Mouse (Mus musculus): Measurements from ENCODE around the gene Olfr1444. TPM values are rescaled to one million over a fixed set of nuclear protein-coding genes. Genes with fewer than 3 reads are reported as not detected.

The Olfr1444 gene
- polyA plus RNA-seq (2012; rRNA removed): not detected in 2 replicates
- polyA plus RNA-seq (2014; fragmentation: Nextera tagmentation; extraction: Ambion mirVana): not detected in 2 replicates

- DNase-seq (ENCODE audit: low spot score) (no peak), ATAC-seq (ENCODE audit: low FRiP score, low read depth) (no peak)
- no peaks in the 10 kb centered on the region for H3K9me3 ChIP-seq (ENCODE audit: control insufficient read depth, low read length)
- H3K36me3 ChIP-seq (ENCODE audit: control insufficient read depth, insufficient read depth, low read length): no peaks in the 10 kb centered on the region
- no peaks in the 10 kb centered on the region for H3K4me1 ChIP-seq (ENCODE audit: control insufficient read depth, insufficient read depth, low read length)
- H3K27ac ChIP-seq (replicated peaks; ENCODE audit: low read depth, low read length): no peak within 1 kb of the TSS
- H3K27me3 ChIP-seq (ENCODE audit: control insufficient read depth, insufficient read depth, low read length): no peaks in the 10 kb centered on the region
- H3K4me3 ChIP-seq (replicated peaks; ENCODE audit: low read length): no peak within 1 kb of the TSS
- no peak within 1 kb of the TSS for H3K9ac ChIP-seq (ENCODE audit: low read depth, low read length, severe bottlenecking)
- TF ChIP-seq POLR2A (IDR thresholded peaks at IDR 0.05; ENCODE audit: borderline replicate concordance, extremely low read depth, insufficient read depth, insufficient read length): no peak
- WGBS: 54% methylated on average over 1 of the region's 1 CpGs
- no peak within 1 kb of the TSS for H3K4me2 ChIP-seq (replicated peaks; ENCODE audit: low read depth, low read length, severe bottlenecking)
These were observed at the start of gene Olfr1444 for GRCm38 (mm10) chr19:12856983-12857382. TSS of gene Olfr1444 (plus strand) at chr19:12857283.

GRCm38 (mm10) chr19:12812644-12813364 is 44.3 kb upstream of the Olfr1444 start:
- H3K9me3 ChIP-seq (ENCODE audit: control insufficient read depth, low read length): no peaks in the 10 kb centered on the region
- H3K4me3 ChIP-seq (replicated peaks; ENCODE audit: low read length): no peak overlapping the region
- H3K4me2 ChIP-seq (replicated peaks; ENCODE audit: low read depth, low read length, severe bottlenecking): no peak overlapping the region
- TF ChIP-seq POLR2A (IDR thresholded peaks at IDR 0.05; ENCODE audit: borderline replicate concordance, extremely low read depth, insufficient read depth, insufficient read length): no peak
- H3K4me1 ChIP-seq (ENCODE audit: control insufficient read depth, insufficient read depth, low read length): no peaks in the 10 kb centered on the region
- no peaks in the 10 kb centered on the region for H3K36me3 ChIP-seq (ENCODE audit: control insufficient read depth, insufficient read depth, low read length)
- DNase-seq (ENCODE audit: low spot score) (no peak), ATAC-seq (ENCODE audit: low FRiP score, low read depth) (no peak)
- no peak overlapping the region for H3K9ac ChIP-seq (ENCODE audit: low read depth, low read length, severe bottlenecking)
- 66% methylated on average over 1 of the region's 1 CpGs for WGBS
- H3K27me3 ChIP-seq (ENCODE audit: control insufficient read depth, insufficient read depth, low read length): no peaks in the 10 kb centered on the region
- no peak overlapping the region for H3K27ac ChIP-seq (replicated peaks; ENCODE audit: low read depth, low read length)

- TF ChIP-seq POLR2A (IDR thresholded peaks at IDR 0.05; ENCODE audit: borderline replicate concordance, extremely low read depth, insufficient read depth, insufficient read length): no peak
- no peaks in the 10 kb centered on the region for H3K4me1 ChIP-seq (ENCODE audit: control insufficient read depth, insufficient read depth, low read length)
- H3K9me3 ChIP-seq (ENCODE audit: control insufficient read depth, low read length): no peaks in the 10 kb centered on the region
- H3K4me2 ChIP-seq (replicated peaks; ENCODE audit: low read depth, low read length, severe bottlenecking): no peak overlapping the region
- H3K36me3 ChIP-seq (ENCODE audit: control insufficient read depth, insufficient read depth, low read length): no peaks in the 10 kb centered on the region
- no peak for DNase-seq (ENCODE audit: low spot score)
- H3K9ac ChIP-seq (ENCODE audit: low read depth, low read length, severe bottlenecking): no peak overlapping the region
- no peak overlapping the region for H3K27ac ChIP-seq (replicated peaks; ENCODE audit: low read depth, low read length)
- ATAC-seq (ENCODE audit: low FRiP score, low read depth): no peak
- H3K27me3 ChIP-seq (ENCODE audit: control insufficient read depth, insufficient read depth, low read length): no peaks in the 10 kb centered on the region
- H3K4me3 ChIP-seq (replicated peaks; ENCODE audit: low read length): no peak overlapping the region
- WGBS: 63% methylated on average over 1 of the region's 1 CpGs
These were observed 43.2 kb upstream of the Olfr1444 start for GRCm38 (mm10) chr19:12813883-12814282.

GRCm38 (mm10) chr19:12818507-12818906 is 38.6 kb upstream of the Olfr1444 start:
- Histone ChIP-seq H3K4me3 (replicated peaks; ENCODE audit: low read length) (no peak overlapping the region), H3K4me1 (ENCODE audit: control insufficient read depth, insufficient read depth, low read length) (no peaks in the 10 kb centered on the region), H3K27ac (replicated peaks; ENCODE audit: low read depth, low read length) (no peak overlapping the region), H3K9ac (ENCODE audit: low read depth, low read length, severe bottlenecking) (no peak overlapping the region), H3K27me3 (ENCODE audit: control insufficient read depth, insufficient read depth, low read length) (no peaks in the 10 kb centered on the region), H3K36me3 (ENCODE audit: control insufficient read depth, insufficient read depth, low read length) (no peaks in the 10 kb centered on the region), H3K4me2 (replicated peaks; ENCODE audit: low read depth, low read length, severe bottlenecking) (no peak overlapping the region), H3K9me3 (ENCODE audit: control insufficient read depth, low read length) (no peaks in the 10 kb centered on the region)
- no peak for ATAC-seq (ENCODE audit: low FRiP score, low read depth)
- 97% methylated on average over 1 of the region's 1 CpGs for WGBS
- no peak for DNase-seq (ENCODE audit: low spot score)
- TF ChIP-seq POLR2A (IDR thresholded peaks at IDR 0.05; ENCODE audit: borderline replicate concordance, extremely low read depth, insufficient read depth, insufficient read length): no peak

- ATAC-seq (ENCODE audit: low FRiP score, low read depth): no peak
- Histone ChIP-seq H3K4me1 (ENCODE audit: control insufficient read depth, insufficient read depth, low read length) (no peaks in the 10 kb centered on the region), H3K36me3 (ENCODE audit: control insufficient read depth, insufficient read depth, low read length) (no peaks in the 10 kb centered on the region), H3K4me2 (replicated peaks; ENCODE audit: low read depth, low read length, severe bottlenecking) (no peak overlapping the region), H3K4me3 (replicated peaks; ENCODE audit: low read length) (no peak overlapping the region), H3K9ac (ENCODE audit: low read depth, low read length, severe bottlenecking) (no peak overlapping the region), H3K27me3 (ENCODE audit: control insufficient read depth, insufficient read depth, low read length) (no peaks in the 10 kb centered on the region), H3K27ac (replicated peaks; ENCODE audit: low read depth, low read length) (no peak overlapping the region), H3K9me3 (ENCODE audit: control insufficient read depth, low read length) (no peaks in the 10 kb centered on the region)
- 37% methylated on average over 4 of the region's 4 CpGs for WGBS
- TF ChIP-seq POLR2A (IDR thresholded peaks at IDR 0.05; ENCODE audit: borderline replicate concordance, extremely low read depth, insufficient read depth, insufficient read length): no peak
- peak; percentile 22 for DNase-seq (ENCODE audit: low spot score)
These were observed 36.7 kb upstream of the Olfr1444 start for GRCm38 (mm10) chr19:12820383-12820782.

Measured in limb, embryonic 14.5 days (tissue).